Mouse (Mus musculus) kidney, adult 2 months (tissue): ENCODE results near the gene Ccdc117.

ENCODE experiments used
- CTCF ChIP-seq: fragments of 200-500 bp; conservative IDR thresholded peaks from 2 replicates; pipeline ENCODE4 v1.5.1; 2011; ENCODE audit warnings: low read depth, mild to moderate bottlenecking, control low read depth, low read length, moderate library complexity, mixed read lengths; ENCODE audit not compliant: insufficient read depth, insufficient read length
- POLR2A ChIP-seq: fragments of 200-500 bp; IDR thresholded peaks from one replicate; pipeline ENCODE4 v1.6.1; 2011; ENCODE audit warnings: low read depth, low read length, control low read depth

- TF ChIP-seq CTCF (no peak), POLR2A (no peak)
These were observed 50.1 kb downstream of the Ccdc117 start for GRCm38 (mm10) chr11:5491912-5492311.
